Mouse (Mus musculus) lung, postnatal 0 days (tissue): Measurements from ENCODE around the gene Itgav.

Experiments
- CTCF ChIP-seq: IDR thresholded peaks from 2 replicates; pipeline ENCODE4 v1.5.1; 2016; ENCODE audit warnings: antibody characterized with exemption, mild to moderate bottlenecking
- EP300 ChIP-seq: IDR thresholded peaks from 2 replicates; pipeline ENCODE4 v1.6.1; 2016; ENCODE audit warnings: antibody characterized with exemption, mild to moderate bottlenecking, control low read depth

- TF ChIP-seq EP300 (no peak), CTCF (no peak)
Observed at GRCm38 (mm10) chr2:83682282-83682681, 41.9 kb upstream of the Itgav start.
